Mouse (Mus musculus) A20 (cell line): Measurements from ENCODE around the gene Mettl7a3.
A peak's percentile ranks its signal among the peaks of the same experiment; 100 is the strongest.
"Not testable (repeated sequence)": the region's sequence is repeated elsewhere in the genome, so short reads cannot be mapped to it uniquely, and the experiment has no call there.

Source experiments
- DNase-seq: peaks from one replicate; pipeline ENCODE4 v3.0.0-alpha.2; 2011; ENCODE audit warnings: low read depth, low spot score

Mettl7a3 gene

DNA sequence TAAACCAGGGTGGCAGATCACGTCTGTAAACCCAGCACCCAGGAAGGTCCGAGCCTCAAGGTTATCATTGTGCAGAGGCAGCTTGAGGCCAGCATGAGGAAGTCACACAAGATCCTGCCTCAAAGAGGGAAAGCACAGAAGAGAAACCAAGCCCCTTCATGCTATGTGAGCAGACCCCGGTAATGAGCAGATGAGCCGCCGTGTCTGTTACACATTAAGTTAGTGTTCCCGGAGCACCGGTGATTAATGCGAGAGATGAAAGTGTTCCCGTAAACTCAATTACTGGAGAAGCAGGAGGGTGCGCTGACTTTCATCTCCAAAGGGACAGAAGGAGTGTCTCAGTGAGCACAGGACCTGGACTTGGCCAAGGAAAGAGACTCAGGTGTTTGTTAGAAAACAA, 5.4 kb upstream of the Mettl7a3 start:
- not testable (repeated sequence) for DNase-seq

DNA sequence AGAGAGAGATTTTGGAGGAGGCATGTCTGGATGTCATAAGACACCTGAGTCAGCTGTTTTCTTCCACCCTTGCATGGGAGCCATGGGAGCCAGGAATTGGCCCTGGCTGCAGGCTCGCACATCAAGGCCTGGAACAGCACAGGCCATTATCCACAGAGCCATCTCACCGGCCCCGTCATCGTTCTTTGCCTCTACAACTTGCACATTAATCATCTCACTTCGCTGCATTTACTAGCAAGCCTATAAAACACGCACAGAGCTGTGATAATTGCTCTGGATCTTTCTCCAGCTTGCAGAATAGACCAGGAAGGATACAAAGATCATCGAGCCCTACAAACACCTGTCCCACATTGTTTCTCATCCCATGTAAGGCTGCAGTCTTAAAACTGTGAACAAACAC, 4.0 kb upstream of the Mettl7a3 start:
- no peak for DNase-seq

- DNase-seq: not testable (repeated sequence)
These were observed 2.4 kb upstream of the Mettl7a3 start for GRCm38 (mm10) chr15:100332077-100332961.

GRCm38 (mm10) chr15:100337328-100337727, 2.6 kb downstream of the Mettl7a3 start:
- not testable (repeated sequence) for DNase-seq

GRCm38 (mm10) chr15:100337847-100338246, 3.1 kb downstream of the Mettl7a3 start:
- DNase-seq: peak; percentile 65

DNA sequence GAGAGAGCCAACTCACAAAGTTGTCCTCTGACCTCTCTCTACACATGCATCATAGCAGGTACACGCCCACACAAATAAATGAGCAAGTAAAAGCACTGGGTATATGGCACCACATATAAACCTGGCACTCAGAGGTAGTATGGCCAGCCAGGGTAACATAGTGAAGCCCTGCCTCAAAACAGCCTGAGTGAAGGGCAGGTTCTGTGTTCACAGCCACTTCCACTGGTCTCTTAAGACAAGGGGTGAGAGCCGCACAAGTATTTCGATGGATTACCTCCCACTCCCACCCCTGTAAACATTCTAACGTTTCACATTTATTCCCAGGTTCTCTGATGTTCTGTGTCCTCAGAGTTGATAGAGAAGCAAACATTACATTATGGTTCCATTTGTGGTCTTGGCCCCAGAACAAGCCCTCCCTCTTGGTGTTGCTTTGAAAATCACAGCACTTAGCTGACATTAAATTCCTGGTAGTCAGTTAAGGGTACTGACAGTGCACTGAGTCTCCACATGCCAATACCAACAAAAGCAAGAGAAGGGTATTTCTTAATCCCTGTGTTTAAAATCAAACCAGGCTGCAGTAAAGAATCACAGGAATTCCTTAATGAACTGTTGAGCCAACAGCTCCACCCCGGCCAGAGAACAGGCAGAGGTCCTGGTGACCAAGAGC, 6.7 kb downstream of the Mettl7a3 start:
- DNase-seq: not testable (repeated sequence)

GRCm38 (mm10) chr15:100345484-100345883, 10.8 kb downstream of the Mettl7a3 start:
- DNase-seq: no peak

DNA sequence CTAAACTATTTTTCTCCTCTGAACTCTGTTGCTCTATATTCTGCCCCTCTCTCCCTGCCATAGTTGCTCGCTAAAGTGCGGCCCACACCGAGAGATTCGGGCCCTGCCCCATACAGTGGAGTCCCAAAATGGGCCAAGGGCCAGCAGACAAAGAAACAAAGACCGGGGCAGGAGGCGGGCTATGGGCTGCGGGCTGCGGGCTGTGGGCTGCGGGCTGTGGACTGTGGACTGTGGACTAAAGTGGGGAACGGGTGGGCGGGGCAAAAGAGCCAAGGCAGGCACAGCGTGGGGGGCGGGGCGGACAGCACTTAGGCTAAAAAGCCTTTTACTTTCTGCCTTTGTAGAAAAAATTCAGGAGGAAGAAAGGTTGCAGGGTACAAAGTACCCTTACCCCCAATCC, 12.0 kb downstream of the Mettl7a3 start:
- no peak for DNase-seq

GRCm38 (mm10) chr15:100349496-100349895, 14.8 kb downstream of the Mettl7a3 start:
- no peak for DNase-seq

DNA sequence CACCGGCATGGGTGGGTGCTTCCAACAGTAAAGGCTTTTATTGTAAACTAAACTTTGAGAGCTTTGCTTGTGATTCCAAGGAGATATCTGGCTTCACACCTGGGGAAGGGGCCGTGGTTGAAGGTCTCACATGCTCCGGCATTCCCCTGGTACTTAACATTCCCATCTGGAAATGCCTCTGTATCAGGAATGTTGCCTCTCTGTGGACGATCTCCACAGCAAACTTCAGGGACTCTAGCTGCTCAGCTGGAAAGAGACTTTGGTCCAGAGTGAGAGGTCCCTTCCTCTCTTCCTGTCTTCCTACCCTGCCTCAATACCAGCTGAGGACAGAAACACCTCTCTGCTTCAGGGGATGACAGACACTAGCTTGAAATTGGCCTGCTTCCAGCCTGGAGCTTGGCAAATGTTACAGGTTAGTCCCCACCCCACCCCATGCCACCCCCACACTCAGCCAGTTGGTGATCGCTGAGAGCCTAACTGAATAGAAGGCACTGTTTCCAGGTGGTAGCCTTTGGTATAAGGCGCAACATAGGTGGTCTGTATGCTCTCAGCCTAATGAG, 16.9 kb downstream of the Mettl7a3 start:
- no peak for DNase-seq

DNA sequence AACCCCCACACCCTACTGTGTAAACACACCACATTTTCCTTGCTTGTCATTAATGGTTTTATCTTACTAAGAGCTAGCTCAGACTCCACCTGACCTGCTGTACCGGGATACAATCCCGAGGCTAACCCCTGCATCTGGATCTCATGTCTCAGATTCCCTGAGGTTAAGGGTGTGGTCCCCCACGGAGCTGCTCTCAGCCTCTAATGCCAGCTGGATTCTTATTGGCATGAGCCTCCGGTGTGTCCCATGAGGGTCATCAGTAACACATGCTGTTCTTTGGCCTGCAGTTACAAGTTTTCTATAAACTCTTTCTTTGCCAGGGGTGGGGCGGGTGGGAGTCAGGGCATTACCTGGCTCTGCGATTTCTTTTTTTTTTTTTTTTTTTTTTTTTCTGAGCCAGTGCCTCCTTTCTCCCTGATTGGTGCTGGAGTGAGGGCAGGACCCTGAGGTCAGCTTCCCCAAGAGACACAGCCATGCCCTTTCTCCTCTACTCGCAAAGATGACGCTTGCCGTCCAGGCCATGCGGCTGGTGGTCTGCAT, 18.1 kb downstream of the Mettl7a3 start, which contains the start of the genes Methig1 and Mettl7a2:
Methig1 (plus strand) TSS at position 439 of the 540 bp plus-strand sequence.
Mettl7a2 (plus strand) TSS at position 490 of the 540 bp plus-strand sequence.
- no peak for DNase-seq

DNA sequence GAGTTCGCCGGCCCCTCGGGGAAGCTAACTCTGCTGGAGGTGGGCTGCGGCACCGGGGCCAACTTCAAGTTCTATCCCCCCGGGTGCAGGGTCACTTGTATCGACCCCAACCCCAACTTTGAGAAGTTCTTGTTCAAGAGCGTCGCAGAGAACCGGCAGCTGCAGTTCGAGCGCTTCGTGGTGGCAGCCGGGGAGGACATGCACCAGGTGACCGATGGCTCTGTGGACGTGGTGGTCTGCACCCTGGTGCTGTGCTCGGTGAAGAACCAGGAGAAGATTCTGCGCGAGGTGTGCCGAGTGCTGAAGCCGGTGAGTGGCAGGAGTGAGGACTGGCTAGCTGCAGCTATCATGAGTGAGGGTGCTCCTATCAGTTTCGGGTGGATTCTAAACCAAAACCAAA, 18.7 kb downstream of the Mettl7a3 start:
- DNase-seq: not testable (repeated sequence)

DNA sequence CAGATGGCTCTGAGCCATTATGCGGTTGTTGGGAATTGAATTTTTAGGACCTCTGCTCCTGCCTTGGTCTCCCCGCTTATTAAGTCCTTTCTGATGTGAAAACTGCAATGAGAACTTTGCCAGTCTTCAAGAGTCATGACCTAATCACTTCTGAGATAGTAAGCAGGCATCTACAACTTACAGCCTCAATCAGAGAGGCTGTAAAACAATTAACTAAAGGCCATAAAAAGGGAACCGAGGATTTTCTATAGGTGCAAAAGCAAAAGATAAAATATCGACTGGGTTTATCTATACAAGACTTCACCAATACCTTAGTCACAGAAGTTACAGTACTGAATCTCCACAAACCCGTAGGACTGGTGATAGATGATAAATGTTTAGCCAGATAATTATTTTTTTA, 21.1 kb downstream of the Mettl7a3 start:
- no peak for DNase-seq

DNA sequence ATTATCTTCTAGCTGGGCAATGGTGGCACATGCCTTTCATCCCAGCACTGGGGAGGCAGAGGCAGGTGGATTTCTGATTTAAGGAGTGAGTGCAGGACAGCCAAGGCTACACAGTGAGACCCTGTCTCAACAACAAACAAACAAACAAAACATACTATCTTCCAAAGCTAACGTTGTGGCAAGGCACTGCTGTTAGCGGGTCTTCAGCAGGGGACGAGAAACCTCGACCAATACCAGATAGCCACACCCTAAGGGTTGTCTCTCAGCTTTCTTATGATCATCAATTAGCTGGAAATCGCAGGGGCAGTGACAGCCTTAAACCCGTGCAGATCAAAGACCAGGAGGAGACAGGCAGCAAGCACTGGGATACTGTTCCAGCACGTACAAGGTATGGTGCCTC, 29.5 kb downstream of the Mettl7a3 start, which contains the start of gene Higd1c:
Higd1c (plus strand) TSS at position 301 of the 400 bp plus-strand sequence.
- no peak for DNase-seq

GRCm38 (mm10) chr15:100365967-100366366, 31.2 kb downstream of the Mettl7a3 start:
- not testable (repeated sequence) for DNase-seq

DNA sequence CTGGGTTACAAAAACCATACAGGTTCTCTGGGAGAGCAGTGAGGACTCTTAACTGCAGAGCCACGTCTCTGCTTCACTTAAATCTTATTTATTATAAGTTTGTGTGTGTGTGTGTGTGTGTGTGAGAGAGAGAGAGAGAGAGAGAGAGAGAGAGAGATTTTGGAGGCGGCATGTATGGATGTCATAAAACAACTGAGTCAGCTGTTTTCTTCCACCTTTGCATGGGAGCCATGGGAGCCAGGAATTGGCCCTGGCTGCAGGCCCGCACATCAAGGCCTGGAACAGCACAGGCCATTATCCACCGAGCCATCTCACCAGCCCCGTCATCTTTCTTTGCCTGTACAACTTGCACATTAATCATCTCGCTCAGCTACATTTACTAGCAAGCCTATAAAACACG, 32.4 kb downstream of the Mettl7a3 start:
- no peak for DNase-seq

DNA sequence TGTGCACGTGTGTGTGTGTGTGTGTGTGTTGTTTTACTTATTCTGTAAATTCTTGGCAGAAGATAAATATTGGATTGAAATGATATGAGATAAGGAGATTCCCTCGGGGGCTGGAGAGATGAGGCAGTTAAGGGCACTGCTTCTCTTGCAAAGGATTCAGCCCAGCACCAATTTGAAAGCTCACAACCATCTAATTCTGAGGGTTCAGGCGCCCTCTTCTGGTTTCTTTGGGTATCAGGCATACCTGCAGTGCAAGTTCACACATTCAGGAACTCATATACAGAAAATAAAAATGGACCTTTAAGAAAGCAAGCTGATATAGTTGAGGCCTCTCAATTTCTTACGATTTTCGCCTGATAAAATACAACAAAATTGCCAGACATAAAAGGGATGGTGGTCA, 40.3 kb downstream of the Mettl7a3 start:
- DNase-seq: peak; percentile 69

GRCm38 (mm10) chr15:100377847-100378505, 43.2 kb downstream of the Mettl7a3 start:
- not testable (repeated sequence) for DNase-seq

GRCm38 (mm10) chr15:100379658-100380057, 44.9 kb downstream of the Mettl7a3 start:
- no peak for DNase-seq

DNA sequence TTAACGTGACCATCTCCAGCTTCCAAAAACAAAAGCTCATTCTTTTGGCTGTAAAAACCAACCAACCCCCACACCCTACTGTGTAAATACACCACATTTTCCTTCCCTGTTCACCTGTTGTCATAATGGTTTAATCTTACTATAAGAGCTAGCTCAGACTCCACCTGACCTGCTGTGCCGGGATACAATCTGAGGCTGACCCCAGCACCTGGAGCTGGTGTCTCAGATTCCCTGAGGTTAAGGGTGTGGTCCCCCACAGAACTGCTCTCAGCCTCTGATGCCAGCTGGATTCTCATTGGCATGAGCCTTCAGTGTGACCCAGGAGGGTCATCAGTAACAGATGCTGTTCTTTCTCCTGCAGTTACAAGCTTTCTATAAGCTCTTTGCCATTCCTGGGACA, 45.4 kb downstream of the Mettl7a3 start:
- DNase-seq: no peak

GRCm38 (mm10) chr15:100385705-100386104, 51.0 kb downstream of the Mettl7a3 start:
- DNase-seq: no peak
